Mouse (Mus musculus) urinary bladder, postnatal 36 days (tissue): ENCODE measurements around the gene Adarb1.

Source experiments
- DNase-seq, 2 experiments: peaks; one replicate each; pipeline ENCODE4 v3.0.0; 2022; ENCODE audit warnings: low spot score in 2 of 2, mixed read lengths in 1 of 2

The Adarb1 gene

DNA sequence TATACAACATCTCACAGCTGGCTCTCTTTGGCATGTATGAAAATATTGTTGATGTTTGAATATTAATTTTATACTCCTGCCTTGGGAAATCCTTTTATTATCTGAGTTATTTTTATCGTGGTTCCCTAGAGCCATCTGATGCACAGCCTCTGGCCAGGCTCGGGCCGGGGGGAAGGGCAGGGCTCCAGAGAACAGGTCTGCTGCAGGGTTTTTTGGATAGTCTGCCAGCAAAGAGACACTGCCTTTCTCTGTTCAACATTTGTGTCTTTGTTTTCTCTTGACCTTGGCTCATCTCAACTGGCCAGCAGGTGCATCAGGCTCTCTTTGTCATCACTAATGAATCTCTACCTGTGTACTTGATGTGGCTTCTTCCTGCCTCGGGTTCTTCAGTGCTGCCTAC is 32.3 kb downstream of the Adarb1 start:
- no peak for DNase-seq

DNA sequence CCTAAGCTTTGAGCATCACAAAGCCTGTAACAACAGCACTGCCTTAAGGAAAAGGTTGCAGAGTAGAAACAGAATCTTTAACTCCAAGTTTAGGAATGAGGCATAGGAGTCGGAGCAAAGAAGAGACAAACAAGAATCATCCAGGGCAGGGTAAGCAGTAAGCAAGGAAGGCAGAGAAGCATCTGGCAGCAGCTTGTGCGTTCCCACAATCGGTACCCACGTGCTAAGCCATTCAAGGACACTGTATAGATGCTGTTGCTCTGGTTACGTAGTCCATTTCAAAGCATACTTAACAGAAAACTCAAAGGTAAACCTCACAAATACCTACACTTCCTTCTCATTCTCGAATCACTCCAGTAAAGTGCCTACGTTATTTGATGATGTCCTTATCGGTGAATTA is 35.0 kb downstream of the Adarb1 start:
- DNase-seq: no peak

DNA sequence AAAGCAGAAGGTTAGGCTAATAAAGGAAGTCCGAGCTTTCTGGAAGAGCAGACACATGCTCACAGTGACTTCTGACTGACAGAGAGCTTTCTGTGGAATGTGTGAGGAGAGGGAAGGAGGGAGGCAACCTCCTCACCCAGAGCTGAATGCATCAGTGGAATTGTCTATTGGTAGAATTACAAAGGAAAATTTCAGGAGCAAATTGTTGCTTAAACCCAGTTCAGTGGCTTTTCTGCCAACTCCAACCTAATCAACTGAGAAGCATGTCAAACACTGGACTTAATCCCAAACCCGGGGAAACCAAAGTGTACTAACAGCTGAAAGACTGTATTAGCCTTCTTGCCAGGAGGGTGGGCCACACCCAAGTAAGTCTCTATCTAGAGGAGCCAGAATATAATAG is 36.9 kb downstream of the Adarb1 start:
- DNase-seq: no peak

DNA sequence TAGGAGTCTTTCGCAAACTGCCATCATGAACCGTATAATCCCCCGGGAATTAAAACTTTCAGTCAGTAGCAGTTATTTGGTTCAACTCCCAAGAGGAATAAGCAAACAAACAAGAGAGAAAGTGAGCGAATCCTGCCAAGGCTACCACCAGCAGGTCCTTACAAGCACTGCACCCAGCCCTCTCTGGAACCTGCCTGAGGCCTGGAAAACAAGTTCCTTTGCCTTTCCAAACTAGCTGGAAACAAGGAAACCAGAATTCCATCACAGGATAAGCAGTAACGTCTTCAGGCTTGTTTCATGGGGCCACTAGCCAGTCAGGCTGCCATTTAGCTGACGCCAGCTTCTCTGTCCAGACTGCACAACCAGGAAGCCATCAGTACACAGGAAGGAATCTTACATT is 37.4 kb downstream of the Adarb1 start:
- no peak for DNase-seq

DNA sequence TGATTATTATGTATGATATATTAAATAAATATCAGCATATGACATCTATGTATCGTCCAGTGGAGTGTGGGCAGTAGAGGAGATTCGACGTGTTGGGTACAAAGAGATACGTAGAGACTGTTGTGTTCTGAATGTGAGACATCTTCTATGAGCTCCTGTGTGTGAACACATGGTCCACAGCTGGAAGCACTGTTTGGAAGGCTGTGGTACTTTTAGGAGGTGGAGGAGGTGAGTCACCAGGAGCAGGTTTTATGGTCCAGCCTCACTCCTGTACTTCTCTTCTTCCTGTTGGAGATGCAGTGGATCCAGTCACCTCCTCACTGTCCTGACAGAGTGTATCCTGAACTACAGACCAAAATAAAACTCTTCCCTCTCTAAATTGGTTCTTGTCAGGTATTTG is 38.9 kb downstream of the Adarb1 start:
- DNase-seq: no peak

DNA sequence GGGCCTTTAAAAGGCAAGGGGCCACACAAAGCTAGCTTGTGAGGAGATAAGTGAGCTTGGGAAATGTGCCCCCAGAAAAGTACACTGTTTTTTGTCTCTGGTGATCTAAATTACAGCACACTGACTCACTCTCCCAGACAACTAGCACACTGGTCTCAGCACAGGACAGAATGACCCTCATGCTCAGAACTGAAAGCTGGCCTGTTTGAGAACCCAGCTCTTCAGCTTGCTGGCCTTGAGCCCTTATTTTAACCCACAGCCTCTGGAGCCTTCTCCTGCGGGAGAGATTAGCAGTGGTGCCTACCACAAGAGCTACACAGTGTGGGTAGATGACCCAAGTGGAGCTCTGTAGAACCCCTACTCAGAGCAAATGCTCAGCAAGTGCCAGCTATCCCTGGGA is 42.0 kb downstream of the Adarb1 start:
- DNase-seq: no peak

DNA sequence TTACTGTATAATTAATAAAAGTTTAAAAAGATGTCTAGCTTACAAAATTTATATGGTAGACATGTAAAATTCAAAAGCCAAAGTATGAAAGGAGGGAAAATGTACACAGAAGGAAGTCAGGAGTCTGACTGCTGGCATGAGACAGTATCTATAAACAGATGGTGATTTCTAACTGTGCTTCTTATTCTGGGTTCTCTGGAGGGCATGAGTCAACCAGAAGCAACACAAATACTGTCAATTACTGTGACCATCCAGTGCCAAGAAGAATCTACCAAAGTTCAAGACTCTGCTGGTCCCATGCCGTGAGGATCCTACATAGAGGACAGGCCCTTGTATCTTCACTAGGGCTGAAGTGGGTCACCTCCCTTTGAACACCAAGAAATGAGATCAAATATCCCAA is 43.1 kb downstream of the Adarb1 start:
- DNase-seq: no peak

DNA sequence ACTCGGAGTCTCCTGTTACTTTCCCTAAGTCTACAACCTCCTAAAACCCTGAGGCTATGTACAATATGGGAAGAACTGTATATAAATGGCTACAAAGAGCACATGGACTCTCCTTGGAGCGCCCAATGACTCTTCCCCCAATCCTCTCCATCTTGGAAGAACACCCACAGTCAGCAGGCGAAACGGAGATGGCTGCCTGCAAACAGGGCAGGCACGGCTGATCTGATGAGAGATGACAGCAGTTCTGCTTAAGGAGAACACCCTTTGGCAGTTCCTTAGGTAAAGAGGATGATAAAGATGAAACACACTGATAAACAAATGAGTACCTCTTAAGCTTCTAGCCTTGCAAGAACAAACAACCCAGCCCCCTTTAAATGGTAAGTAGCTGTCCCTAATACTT is 43.7 kb downstream of the Adarb1 start:
- no peak for DNase-seq

DNA sequence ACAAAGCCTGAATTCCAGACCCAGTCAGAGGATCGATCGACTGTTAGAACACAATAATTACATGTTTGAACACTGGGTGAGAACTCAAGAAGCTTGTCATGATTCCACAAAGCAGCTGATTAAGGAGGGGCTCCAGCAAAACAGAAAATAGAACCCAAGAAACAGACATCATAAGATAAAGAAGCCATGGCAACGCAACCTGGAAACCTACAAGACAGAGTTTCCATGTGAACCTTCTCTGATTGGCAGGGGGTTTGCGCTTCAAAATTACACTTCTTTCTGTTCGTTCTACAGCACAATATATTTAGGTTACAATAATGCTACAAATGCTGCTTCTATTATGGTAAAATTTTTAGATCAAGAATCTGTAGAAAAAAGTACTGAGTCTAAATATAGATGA is 47.9 kb downstream of the Adarb1 start:
- DNase-seq: no peak

DNA sequence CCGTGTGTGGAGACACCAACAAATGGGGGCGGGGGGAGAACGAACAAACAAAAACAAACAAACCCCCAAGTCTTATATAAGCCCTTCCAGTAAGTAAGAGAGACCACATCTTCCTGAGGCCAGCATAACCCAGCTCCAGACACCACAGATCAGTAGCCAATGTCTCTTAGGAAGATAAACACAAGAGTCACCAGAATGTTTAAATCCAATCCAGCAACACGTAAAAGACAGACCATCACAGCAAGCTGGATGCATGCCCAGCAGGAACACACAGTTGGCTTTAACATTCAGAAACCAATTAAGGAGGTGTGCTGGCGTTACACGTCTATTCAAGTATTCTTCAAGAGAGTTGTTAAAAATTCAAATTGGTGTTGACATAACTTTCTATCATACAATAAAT is 50.1 kb downstream of the Adarb1 start:
- DNase-seq: no peak

DNA sequence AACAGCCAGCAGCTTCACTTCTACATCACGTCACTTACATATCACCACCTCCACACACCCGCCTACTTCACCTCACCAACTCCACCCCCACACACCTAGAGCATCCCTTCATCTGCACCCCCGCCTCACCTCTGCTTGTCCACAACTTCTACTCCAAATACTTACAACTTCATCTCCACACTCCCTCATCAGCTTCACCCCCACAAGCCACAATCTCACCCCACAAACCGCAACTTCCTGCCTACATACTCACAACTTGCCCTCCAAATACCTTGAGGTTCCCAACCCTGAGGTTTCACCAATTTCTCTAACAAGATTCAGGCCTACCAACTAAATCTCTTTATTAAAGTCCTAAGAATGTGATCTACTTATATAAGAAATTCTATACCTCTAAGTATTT is 51.1 kb downstream of the Adarb1 start:
- no peak for DNase-seq

DNA sequence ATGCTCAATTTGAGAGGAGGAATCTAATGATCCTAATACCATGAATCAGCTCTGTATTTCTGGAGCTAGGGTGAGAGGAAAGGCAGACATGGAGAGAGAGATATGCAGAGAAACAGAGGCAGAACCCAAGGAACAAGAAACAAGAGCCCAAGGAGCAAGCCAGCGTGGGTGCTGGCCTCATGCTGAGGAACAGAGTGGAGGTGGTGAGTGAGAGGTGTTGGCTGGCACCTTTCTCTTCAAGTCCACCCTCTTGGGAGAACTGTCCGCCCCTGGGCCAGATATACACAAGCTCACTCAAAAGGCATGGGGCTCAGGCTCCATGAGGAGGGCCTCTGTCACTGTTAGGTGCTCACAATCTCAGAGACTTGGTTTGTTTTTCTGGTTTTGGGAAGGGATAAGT is 52.9 kb downstream of the Adarb1 start:
- no peak for DNase-seq

DNA sequence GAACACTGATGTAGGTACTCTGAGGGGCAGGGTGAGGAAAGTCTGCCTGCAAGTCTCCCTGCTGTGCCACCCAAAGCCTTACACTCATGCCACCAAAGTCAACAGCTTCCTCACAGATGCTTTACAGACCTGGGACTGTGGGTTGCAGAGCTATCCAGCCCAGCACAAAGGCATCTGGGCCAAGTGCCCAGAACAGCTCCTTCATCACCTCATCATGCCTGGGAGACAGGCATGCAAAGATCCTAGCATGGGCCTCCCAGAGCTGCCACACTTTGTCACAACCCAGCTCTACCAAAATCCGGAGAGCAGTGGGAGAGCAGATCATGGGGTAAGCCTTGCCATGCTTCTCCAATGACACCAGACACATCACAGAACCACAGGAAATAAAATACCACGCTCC is 57.6 kb downstream of the Adarb1 start:
- DNase-seq: no peak

DNA sequence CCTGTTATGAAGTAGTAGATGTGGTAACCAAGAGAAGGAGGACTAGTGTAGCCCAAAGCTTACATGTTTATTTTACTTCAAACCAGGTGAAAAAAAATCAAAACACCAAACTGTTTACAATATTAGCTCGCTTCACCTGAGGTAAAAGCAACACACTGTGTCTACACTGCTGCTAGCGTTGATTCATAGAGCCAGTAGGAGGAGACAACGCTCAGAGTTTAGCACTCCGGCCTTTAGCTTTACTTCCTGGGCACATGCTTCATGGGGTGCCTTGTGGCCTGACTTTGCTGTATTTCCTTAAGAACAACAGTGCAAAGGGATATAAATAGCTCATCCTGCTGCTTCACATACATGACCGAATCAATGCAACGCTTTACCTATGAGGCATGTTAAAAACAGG is 60.1 kb downstream of the Adarb1 start:
- no peak for DNase-seq

DNA sequence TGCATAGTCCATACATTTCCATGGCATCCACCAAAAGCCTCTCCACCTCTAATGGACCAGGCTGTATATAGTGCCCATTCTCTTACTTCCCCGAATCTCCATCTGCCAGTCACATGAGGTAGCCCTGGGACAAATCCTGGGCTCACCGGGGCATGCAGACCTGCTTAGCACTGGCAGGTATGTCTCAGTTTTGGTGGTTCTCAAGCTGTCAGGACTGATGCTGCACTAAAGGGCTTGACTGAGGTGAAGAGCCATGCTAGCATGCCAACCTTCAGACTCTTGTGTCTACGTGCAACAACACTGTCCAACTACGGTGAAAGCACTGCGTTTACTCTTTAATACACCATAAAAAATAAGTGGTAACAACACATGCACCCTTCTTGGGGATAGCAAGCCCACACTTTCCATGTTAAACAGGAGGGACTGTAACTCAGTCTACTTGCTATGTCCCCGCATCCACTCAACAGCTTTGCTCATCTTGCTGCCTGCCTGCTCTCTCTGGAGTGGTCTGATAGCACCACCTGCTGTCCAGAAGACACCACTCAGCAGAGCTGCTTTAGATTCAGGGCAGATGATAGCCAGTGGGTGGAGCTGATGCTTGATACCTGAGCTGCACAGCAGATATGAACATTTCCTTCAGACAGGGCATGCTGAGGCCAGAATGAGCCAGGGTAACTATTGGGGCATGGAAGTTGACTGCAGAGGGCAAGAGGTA is 64.9 kb downstream of the Adarb1 start:
- peak; percentile 75 to 80 for DNase-seq

DNA sequence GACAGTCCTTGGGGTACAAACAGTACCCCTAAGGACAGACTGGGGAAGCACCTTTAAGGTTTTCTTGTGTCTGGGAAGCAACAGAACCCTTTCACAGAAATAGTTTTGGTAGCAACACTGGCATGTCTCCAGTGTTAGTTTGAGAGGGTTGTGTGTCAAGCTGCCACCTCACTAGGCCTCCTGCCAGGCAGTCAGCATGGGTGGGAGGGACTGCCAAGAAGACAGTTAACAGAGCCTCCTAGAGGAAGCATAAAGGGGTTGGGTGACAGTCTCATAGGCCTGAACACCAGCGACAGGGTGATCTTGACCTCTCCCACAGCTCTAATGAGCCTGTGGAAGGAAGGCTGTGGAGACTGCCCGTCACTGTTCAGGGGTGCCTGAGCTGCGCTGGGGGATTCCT is 75.2 kb downstream of the Adarb1 start:
- no peak for DNase-seq

DNA sequence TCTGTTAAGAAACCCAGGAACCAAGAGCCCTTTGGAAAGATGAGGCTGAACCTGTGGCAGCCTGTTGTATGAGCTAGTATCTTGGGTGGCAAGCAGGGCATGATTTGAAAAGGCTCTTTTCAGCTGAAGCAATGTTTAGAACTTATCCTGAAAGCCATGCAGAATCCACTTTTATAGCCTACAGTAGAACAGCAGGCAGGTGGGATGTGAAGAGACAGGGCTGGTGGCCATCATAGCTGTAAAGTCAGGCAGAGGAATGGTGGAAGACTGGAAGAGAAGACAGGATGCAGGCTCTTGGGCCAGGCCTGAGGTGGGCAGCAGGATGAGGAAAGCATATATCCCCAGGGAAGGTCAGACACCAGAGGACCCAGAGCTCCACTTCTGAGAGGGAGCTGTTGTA is 76.4 kb downstream of the Adarb1 start:
- DNase-seq: no peak

DNA sequence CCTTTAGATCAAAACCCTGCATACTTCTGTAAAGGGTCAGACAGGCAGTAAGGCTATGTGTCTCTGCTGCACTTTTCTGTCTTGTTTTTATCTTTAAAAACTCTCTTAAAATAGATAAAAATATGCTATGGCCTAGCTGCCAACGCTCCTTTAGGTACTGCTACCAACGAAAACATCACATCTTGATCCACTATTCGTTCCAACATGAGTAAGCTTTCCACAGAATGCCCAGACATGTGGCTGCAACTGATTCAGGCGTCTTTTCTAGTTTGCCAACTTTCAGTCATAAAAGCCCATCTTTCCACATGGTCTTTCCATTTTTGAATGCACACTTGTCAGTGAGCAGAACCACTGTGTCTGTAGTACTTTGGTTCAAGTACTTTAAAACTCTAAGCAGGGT is 77.0 kb downstream of the Adarb1 start:
- no peak for DNase-seq

DNA sequence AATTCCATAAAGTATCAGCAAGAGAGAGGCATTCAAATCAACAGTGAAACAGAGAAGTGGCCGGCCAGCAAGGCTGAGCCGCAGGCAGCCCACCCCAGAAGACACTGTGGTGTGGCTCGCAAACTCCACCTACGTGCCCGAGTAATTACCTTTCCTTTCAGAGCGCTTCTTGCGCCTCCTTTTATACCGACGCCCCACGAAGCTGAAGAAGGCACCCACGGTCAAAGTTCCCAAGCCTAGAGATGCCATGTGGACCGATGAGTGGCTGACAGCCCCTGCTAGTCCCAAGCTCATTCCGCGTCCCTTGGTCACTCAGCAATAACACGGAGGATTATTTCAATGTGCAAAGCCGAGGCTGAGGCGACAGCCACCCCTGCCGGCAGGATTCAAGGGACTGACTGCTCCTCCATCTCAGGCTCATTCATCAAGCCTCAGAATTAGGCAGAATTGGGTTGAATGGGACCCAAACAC is 78.2 kb downstream of the Adarb1 start:
- no peak for DNase-seq

DNA sequence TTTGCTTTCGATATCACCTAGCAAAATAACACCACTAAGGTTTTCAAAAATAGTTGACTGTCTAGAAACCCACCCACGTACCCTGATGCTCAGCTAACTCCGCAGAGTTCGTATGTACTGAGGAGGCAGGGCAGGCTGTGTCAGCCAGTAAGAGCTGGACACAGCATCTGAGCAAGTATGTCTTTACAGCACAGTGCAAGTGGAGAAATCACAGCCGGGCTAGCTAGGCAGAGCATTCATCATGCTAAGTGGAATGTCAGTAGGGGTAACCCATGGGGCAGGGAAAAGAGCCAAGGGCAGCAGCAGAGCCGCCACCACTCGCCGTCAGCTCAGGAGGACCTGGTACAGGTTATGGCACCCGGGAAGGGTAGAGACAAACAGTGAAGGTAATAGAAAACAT is 84.6 kb downstream of the Adarb1 start:
- no peak for DNase-seq

DNA sequence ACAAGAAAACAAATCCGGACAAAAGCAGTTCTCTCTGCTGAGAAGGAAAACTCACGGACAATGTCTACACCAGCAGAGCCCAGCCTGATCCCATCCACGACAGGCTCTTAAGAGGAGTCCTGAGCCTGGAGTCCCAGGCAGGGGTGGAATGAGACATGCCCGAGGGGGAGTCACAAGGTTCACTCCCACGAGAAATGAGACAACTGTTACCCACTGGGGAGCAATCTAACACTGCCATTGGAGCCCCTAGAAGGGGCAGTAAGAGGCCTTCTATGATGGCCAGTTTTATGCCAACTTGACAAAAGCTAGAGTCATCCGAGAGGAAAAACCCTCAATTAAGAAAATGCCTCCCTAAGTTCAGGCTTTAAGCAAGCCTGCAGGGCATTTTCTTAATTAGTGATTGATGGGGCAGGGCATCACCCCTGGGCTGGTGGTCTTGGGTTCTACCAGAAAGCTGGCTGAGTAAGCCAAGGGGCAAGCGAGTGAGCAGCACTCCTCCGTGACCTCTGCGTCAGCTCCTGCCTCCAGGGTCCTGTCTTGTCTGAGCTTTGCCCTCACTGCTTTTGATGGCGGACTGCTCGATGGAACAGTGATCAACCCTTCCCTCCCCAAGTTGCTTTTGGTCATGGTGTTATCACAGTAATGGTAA is 88.5 kb downstream of the Adarb1 start:
- DNase-seq: no peak

DNA sequence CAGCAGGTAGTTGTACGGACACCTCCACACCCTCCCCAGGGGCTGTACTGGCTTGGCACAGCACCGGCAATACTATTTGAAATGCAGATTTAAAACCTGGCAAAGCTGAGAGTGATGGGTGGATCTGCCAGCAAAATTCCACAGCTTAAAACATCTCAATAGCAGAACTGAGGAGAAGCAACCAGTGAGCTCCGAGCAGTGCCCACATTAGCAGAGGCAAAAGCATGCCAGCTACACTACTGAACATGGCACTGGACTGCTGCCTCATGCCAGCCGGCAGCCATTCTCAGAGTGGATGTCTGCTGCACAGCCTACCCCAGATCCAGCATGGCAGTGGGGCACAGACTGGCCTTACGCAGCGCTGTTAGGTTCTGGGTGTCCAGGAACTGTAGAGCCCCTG is 93.4 kb downstream of the Adarb1 start:
- DNase-seq: no peak

DNA sequence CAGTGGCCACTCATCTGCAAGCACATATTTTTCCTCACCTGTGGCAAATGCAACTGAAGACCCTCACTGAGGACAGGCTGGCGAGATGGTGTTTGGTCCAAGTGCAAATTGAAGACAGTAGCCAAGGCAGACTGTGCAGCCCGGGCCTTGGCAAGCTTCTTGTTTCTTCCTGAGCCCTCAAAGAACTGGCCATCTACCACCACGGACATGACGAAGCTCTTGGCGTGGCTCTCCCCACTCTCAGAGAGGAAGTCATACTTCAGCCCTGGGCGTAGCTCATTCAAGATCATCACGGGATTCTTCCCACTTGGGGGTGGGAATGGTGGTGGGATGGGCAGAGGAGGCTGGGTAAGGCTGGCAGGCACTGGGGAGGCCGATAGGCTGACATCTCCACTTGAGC is 96.5 kb downstream of the Adarb1 start:
- DNase-seq: no peak

DNA sequence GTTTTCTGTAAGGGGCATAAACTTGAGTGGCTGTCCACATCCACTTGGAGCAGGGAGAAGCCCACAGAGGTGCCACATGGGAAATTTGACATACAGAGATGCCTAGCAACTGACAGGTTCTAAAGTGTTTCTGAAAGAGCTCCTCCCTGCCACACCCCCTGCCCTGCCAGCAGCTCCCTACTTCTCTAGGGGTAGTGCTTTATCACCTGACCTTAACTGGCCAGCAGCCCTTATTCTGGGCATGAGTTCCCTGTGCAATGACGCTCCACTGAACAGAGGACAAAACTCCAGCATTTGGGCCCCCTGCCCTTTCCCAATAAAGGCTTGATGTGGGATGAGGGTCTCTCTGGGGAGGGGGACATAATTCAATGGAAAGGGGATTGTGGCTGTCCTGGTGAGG is 97.1 kb downstream of the Adarb1 start:
- DNase-seq: no peak
